Mouse (Mus musculus): ENCODE data around the gene Scn5a. TPM values are rescaled to one million over a fixed set of nuclear protein-coding genes. Genes with fewer than 3 reads are reported as not detected.
A peak's percentile ranks its signal among the peaks of the same experiment; 100 is the strongest.

Gene Scn5a
- 0.01 TPM in 2 replicates for polyA plus RNA-seq (2015; fragmentation: Nextera tagmentation; extraction: Ambion mirVana)

DNA sequence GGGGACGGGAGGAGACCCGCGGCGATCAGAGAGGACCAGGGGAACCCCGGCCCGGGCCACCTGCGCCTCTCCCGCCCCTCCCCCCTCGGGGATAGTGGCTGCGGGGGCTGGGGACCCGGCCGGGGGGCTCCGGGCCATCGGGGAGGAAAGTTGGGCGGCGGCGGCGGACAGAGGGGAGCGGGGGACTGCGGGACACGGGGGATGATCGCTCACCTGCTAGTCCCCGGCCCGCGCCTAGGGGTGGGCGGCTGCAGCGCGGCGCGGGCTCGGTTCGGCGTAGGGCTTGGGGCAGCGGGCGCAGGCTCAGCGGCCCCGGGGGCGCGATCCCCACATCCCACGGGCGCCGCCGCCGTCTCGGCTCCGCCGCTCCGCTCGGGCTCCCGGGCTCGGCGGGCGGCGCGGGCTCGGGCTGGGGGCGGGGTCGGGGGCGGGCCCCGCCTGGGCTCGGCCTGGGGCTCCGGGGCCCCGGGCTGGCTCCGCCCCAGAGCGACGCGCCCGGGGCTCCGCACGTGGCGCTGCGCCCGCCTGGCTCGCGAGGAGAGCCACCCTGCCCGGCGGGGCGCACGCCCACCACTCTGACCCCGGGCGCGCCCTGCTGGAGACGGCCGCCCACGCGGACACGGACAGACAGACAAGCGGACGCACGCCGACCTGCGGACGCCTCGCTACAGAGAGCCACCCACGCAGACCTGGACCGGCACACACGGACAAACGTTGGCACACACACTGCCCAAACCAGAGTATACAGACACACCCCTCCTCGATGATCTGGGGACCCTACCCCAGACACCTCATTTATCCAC, at the start of gene Scn5a:
Scn5a (minus strand) TSS at position 381 of the 803 bp plus-strand sequence.
- Histone ChIP-seq H3K27ac (ENCODE audit: low read depth) (no peak within 1 kb of the TSS), H3K27me3 (ENCODE audit: insufficient read depth, low read length) (peaks cover 62% of the 10 kb centered on the region), H3K9me3 (ENCODE audit: low read length) (no peaks in the 10 kb centered on the region), H3K9ac (replicated peaks) (0 out of 2 replicates have a peak within 1 kb of the TSS, but pooled peaks have one; percentile 16), H3K4me1 (ENCODE audit: insufficient read depth) (peaks cover 5% of the 10 kb centered on the region; the same call in 1 of the 2 replicates), H3K36me3 (replicated peaks; ENCODE audit: insufficient read depth, low read length) (no peaks in the 10 kb centered on the region), H3K4me3 (ENCODE audit: low read depth, low read length) (peak within 1 kb of the TSS; percentile 53), H3K4me2 (ENCODE audit: low read depth, low read length) (peak within 1 kb of the TSS; percentile 84)
- ATAC-seq (peak; percentile 68; the same call in 1 of the 2 replicates), DNase-seq (peak; percentile 37)
- TF ChIP-seq EP300 (IDR thresholded peaks at IDR 0.05; ENCODE audit: low read depth) (no peak), CTCF (IDR thresholded peaks at IDR 0.05; ENCODE audit: low read depth) (no peak)
- WGBS (ENCODE audit: insufficient replicate concordance): 2% methylated on average over 58 of the region's 99 CpGs

DNA sequence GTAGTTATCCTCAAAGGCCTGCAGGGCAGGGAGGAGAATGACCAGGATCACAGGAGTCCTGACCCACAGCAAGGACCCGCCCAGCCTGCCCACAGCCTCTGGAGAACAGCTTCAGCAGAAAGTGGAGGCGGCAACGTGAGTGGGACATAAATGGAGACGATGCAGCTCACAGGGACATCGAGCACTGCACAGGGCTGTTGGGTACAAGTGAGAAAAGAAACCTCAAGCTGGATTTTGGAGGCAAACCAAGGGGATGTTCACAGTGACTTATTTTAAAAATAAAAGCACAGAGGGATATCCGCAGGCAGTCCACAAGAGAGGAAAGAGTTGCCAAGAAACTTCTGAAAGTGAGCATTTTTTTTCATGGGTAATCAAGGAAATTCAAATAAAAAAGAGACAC, 48.4 kb upstream of the Scn5a start:
- Histone ChIP-seq H3K9me3 (ENCODE audit: low read length) (no peaks in the 10 kb centered on the region), H3K9ac (replicated peaks) (no peak overlapping the region), H3K36me3 (replicated peaks; ENCODE audit: insufficient read depth, low read length) (no peaks in the 10 kb centered on the region), H3K27me3 (ENCODE audit: insufficient read depth, low read length) (0 out of 2 replicates have a peak, but pooled peaks cover 4% of the 10 kb centered on the region), H3K4me3 (ENCODE audit: low read depth, low read length) (no peak overlapping the region), H3K4me2 (ENCODE audit: low read depth, low read length) (no peak overlapping the region), H3K4me1 (ENCODE audit: insufficient read depth) (no peaks in the 10 kb centered on the region), H3K27ac (ENCODE audit: low read depth) (no peak overlapping the region)
- TF ChIP-seq EP300 (IDR thresholded peaks at IDR 0.05; ENCODE audit: low read depth): no peak
- TF ChIP-seq CTCF (IDR thresholded peaks at IDR 0.05; ENCODE audit: low read depth): no peak
- WGBS (ENCODE audit: insufficient replicate concordance): 68% methylated on average over 6 of the region's 6 CpGs
- DNase-seq (no peak), ATAC-seq (no peak)

DNA sequence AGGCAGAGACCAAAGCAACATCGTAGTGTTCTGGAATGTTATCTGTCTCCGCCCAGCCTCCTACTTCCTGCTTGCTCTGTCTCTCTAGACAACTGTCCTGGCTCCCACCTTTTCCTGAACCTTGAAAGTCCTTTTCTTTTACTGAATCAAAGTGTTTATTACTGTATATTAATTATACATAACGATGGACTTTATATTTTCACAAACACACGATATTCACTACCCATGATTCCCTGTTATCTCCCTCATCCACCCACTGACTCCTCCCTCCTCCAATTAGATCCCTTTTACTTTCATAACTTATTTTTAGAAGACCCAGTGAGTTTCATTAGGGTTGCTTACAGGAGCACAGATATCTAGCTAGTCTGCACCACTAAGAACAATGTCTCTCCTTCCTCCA, 45.3 kb upstream of the Scn5a start:
- Histone ChIP-seq H3K4me2 (ENCODE audit: low read depth, low read length) (no peak overlapping the region), H3K4me3 (ENCODE audit: low read depth, low read length) (no peak overlapping the region), H3K9ac (replicated peaks) (no peak overlapping the region), H3K36me3 (replicated peaks; ENCODE audit: insufficient read depth, low read length) (no peaks in the 10 kb centered on the region), H3K27me3 (ENCODE audit: insufficient read depth, low read length) (0 out of 2 replicates have a peak, but pooled peaks cover 3% of the 10 kb centered on the region), H3K9me3 (ENCODE audit: low read length) (no peaks in the 10 kb centered on the region), H3K27ac (ENCODE audit: low read depth) (no peak overlapping the region), H3K4me1 (ENCODE audit: insufficient read depth) (no peaks in the 10 kb centered on the region)
- WGBS (ENCODE audit: insufficient replicate concordance): 49% methylated on average over 4 of the region's 4 CpGs
- DNase-seq (no peak), ATAC-seq (no peak)
- TF ChIP-seq CTCF (IDR thresholded peaks at IDR 0.05; ENCODE audit: low read depth): no peak
- TF ChIP-seq EP300 (IDR thresholded peaks at IDR 0.05; ENCODE audit: low read depth): no peak

DNA sequence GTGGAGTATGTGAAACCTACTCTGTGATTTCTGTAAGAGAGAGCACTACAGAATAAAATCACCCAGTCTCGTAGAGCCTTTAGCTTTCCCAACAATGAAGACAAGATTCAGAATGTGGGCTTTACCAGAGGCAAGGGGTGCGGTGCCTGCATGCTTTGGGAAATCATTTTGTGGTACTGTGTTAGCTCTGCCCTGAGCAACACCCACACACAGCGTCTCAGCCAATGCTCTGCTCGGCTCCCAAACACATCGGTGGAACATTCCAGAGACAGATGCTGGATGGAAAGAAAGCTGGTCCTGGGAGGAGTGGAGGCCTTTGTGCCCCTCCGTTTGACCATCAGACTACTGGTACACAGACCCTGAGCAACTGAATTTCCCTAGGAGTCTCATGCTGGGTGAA, 36.0 kb upstream of the Scn5a start:
- no peak for ATAC-seq
- DNase-seq: no peak
- TF ChIP-seq CTCF (IDR thresholded peaks at IDR 0.05; ENCODE audit: low read depth): no peak
- TF ChIP-seq EP300 (IDR thresholded peaks at IDR 0.05; ENCODE audit: low read depth): no peak

DNA sequence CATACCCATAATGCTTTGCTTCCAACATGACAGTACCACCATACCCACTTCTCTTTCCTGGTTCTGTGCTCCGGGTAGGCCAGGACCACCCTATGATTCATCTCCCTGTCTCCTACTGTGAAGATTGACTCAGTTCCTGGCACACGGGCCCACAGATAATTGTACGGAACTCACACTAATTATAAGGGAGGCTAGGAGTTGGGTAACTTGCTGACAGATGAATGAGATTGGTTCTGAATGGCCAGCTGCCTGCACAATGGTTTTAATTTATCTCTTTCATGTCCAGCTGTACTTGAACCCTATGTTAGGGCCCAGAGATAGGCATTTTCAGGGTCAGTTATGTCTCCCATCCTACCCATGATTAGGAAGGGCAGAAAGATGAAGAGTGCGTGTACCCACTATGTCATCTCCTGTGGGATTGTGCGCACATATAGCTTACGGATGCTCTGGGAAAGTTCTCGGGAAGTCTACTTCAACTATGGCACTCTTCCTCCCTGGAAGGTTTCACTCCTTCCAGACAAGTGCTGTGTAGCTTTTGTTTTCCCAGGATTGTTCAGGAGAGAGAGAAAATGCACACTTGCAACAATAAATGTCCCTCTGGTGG, 31.8 kb upstream of the Scn5a start:
- 78% methylated on average over 7 of the region's 7 CpGs for WGBS (ENCODE audit: insufficient replicate concordance)
- H3K4me1 ChIP-seq (ENCODE audit: insufficient read depth): no peaks in the 10 kb centered on the region
- no peak overlapping the region for H3K4me3 ChIP-seq (ENCODE audit: low read depth, low read length)
- no peaks in the 10 kb centered on the region for H3K36me3 ChIP-seq (replicated peaks; ENCODE audit: insufficient read depth, low read length)
- no peaks in the 10 kb centered on the region for H3K27me3 ChIP-seq (ENCODE audit: insufficient read depth, low read length)
- H3K27ac ChIP-seq (ENCODE audit: low read depth): no peak overlapping the region
- no peak for ATAC-seq
- TF ChIP-seq CTCF (IDR thresholded peaks at IDR 0.05; ENCODE audit: low read depth) (no peak), EP300 (IDR thresholded peaks at IDR 0.05; ENCODE audit: low read depth) (no peak)
- DNase-seq: no peak
- no peak overlapping the region for H3K9ac ChIP-seq (replicated peaks)
- H3K9me3 ChIP-seq (ENCODE audit: low read length): no peaks in the 10 kb centered on the region
- H3K4me2 ChIP-seq (ENCODE audit: low read depth, low read length): no peak overlapping the region

More for the DNA sequence above, 36.0 kb upstream of the Scn5a start:
- 64% methylated on average over 6 of the region's 6 CpGs for WGBS (ENCODE audit: insufficient replicate concordance)
- Histone ChIP-seq H3K9ac (replicated peaks) (no peak overlapping the region), H3K36me3 (replicated peaks; ENCODE audit: insufficient read depth, low read length) (no peaks in the 10 kb centered on the region), H3K27ac (ENCODE audit: low read depth) (no peak overlapping the region), H3K4me1 (ENCODE audit: insufficient read depth) (no peaks in the 10 kb centered on the region), H3K9me3 (ENCODE audit: low read length) (no peaks in the 10 kb centered on the region), H3K4me2 (ENCODE audit: low read depth, low read length) (no peak overlapping the region), H3K27me3 (ENCODE audit: insufficient read depth, low read length) (no peaks in the 10 kb centered on the region), H3K4me3 (ENCODE audit: low read depth, low read length) (no peak overlapping the region)

DNA sequence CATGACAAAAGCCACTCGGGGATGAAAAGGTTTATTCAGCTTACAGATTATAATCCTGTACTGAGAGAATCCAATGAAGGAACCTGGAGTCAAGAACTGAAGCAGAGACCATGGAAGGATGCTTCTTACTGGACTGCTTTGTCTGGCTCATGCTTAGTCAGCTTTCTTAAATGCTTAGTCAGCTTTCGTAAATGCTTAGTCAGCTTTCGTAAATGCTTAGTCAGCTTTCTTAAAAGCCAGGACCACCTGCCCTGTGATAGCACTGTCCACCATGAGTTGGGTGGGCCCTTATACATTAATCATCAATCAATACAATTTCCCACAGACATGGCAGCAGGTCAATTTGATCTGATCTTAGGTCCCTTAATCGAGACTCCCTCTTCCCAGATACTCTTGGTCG, 28.1 kb upstream of the Scn5a start:
- no peak overlapping the region for H3K27ac ChIP-seq (ENCODE audit: low read depth)
- no peaks in the 10 kb centered on the region for H3K9me3 ChIP-seq (ENCODE audit: low read length)
- WGBS (ENCODE audit: insufficient replicate concordance): 79% methylated on average over 5 of the region's 5 CpGs
- no peak for TF ChIP-seq CTCF (IDR thresholded peaks at IDR 0.05; ENCODE audit: low read depth)
- TF ChIP-seq EP300 (IDR thresholded peaks at IDR 0.05; ENCODE audit: low read depth): no peak
- ATAC-seq (no peak), DNase-seq (no peak)
- H3K9ac ChIP-seq (replicated peaks): no peak overlapping the region
- no peak overlapping the region for H3K4me3 ChIP-seq (ENCODE audit: low read depth, low read length)
- no peaks in the 10 kb centered on the region for H3K36me3 ChIP-seq (replicated peaks; ENCODE audit: insufficient read depth, low read length)
- no peaks in the 10 kb centered on the region for H3K27me3 ChIP-seq (ENCODE audit: insufficient read depth, low read length)
- no peak overlapping the region for H3K4me2 ChIP-seq (ENCODE audit: low read depth, low read length)
- H3K4me1 ChIP-seq (ENCODE audit: insufficient read depth): no peaks in the 10 kb centered on the region
